Comparison of ENCODE assay signal across 16 mouse cellular contexts in genomic region chr6:82835222-82836064, GRCm38 (mm10).
DNase-seq lines count a peak whose midpoint lies in the region; ATAC-seq and TF ChIP-seq lines count a peak whose summit lies in the region.
"Had no signal": no experiment of that assay in that cellular context is flagged by ENCODE, and none has a peak within 500 bp of the region (broad histone marks: within the 10 kb centered on the region; RNA-seq: fewer than 3 reads in every experiment).

No protein-coding gene starts in this region.

- DNase-seq in embryo, embryonic 10.5 days (ENCODE audit: low spot score), result peak; percentile 8
- no peak for DNase-seq in embryo, embryonic 11 days
- no peak for DNase-seq in liver, postnatal 0 days
- DNase-seq in mesoderm, embryonic 11.5 days (ENCODE audit: low read depth, low spot score), result peak; percentile 43
- DNase-seq in thymus, adult 2 months, result no peak
- no peak for DNase-seq in left cerebral cortex, postnatal 36 days (ENCODE audit: low spot score in 2 of 2)
- DNase-seq: cerebellum, adult 9-10 months; heart, postnatal 14 days; thymus, postnatal 36 days had no signal

- H3K9ac ChIP-seq in liver, postnatal 0 days (replicated peaks), result no peak overlapping the region
- no peak overlapping the region for H3K9ac ChIP-seq in liver, embryonic 12.5 days
- H3K9ac ChIP-seq: hindbrain, embryonic 15.5 days; liver, embryonic 14.5 days had no signal

- no peak overlapping the region for H3K27ac ChIP-seq in liver, postnatal 0 days (ENCODE audit: low read depth)
- no peak overlapping the region for H3K27ac ChIP-seq in liver, embryonic 12.5 days
- peak overlapping the region; percentile 49 for H3K27ac ChIP-seq in brown adipose tissue, adult 24 weeks (replicated peaks; ENCODE audit: low read depth, low read length)
- H3K27ac ChIP-seq in thymus, adult 2 months (ENCODE audit: control insufficient read depth, insufficient read depth, low read length), result no peak overlapping the region
- H3K27ac ChIP-seq: heart, embryonic 10.5 days; hindbrain, embryonic 15.5 days; liver, embryonic 14.5 days had no signal

- H3K9me3 ChIP-seq in liver, postnatal 0 days (ENCODE audit: low read length), result no peaks in the 10 kb centered on the region
- no peaks in the 10 kb centered on the region for H3K9me3 ChIP-seq in liver, embryonic 12.5 days (replicated peaks)
- H3K9me3 ChIP-seq: heart, embryonic 10.5 days; hindbrain, embryonic 15.5 days had no signal

- 55% methylated on average over 11 of the region's 11 CpGs for WGBS in liver, postnatal 0 days (ENCODE audit: insufficient replicate concordance)
- WGBS in liver, embryonic 12.5 days (ENCODE audit: insufficient replicate concordance), result 50% methylated on average over 11 of the region's 11 CpGs
- 82% methylated on average over 11 of the region's 11 CpGs for WGBS in thymus, adult 2 months

- intact Hi-C loops in left cerebral cortex, postnatal 36 days (cut with DNase I), result no loop called here

- no peak for TF ChIP-seq CTCF in liver, postnatal 0 days (IDR thresholded peaks at IDR 0.05; ENCODE audit: low read depth)
- no peak for TF ChIP-seq CTCF in thymus, adult 2 months (IDR thresholded peaks at IDR 0.05; ENCODE audit: borderline replicate concordance, control insufficient read depth, extremely low read depth, insufficient read depth, low read length, poor library complexity)

- H3K4me3 ChIP-seq in liver, postnatal 0 days (ENCODE audit: low read depth, low read length), result no peak overlapping the region
- H3K4me3 ChIP-seq in liver, embryonic 12.5 days, result no peak overlapping the region
- H3K4me3 ChIP-seq in brown adipose tissue, adult 24 weeks (ENCODE audit: insufficient read depth, low read depth, low read length), result no peak overlapping the region
- no peak overlapping the region for H3K4me3 ChIP-seq in thymus, adult 2 months (ENCODE audit: control insufficient read depth, insufficient read depth, low read length)
- H3K4me3 ChIP-seq: heart, embryonic 10.5 days; hindbrain, embryonic 15.5 days had no signal

- TF ChIP-seq EP300 in liver, postnatal 0 days (IDR thresholded peaks at IDR 0.05; ENCODE audit: low read depth), result no peak

- TF ChIP-seq POLR2A in thymus, adult 2 months (IDR thresholded peaks at IDR 0.05; ENCODE audit: control insufficient read depth, extremely low read depth, insufficient read depth, low read length, poor library complexity), result no peak

- no peaks in the 10 kb centered on the region for H3K36me3 ChIP-seq in liver, postnatal 0 days (replicated peaks; ENCODE audit: insufficient read depth, low read length)
- H3K36me3 ChIP-seq in liver, embryonic 12.5 days, result no peaks in the 10 kb centered on the region
- no peaks in the 10 kb centered on the region for H3K36me3 ChIP-seq in thymus, adult 2 months (ENCODE audit: control insufficient read depth, insufficient read depth, low read length)
- H3K36me3 ChIP-seq: heart, embryonic 10.5 days; hindbrain, embryonic 15.5 days had no signal

- no peaks in the 10 kb centered on the region for H3K4me1 ChIP-seq in liver, postnatal 0 days (ENCODE audit: insufficient read depth)
- H3K4me1 ChIP-seq in liver, embryonic 12.5 days, result peaks cover 9% of the 10 kb centered on the region; the same call in 1 of the 2 replicates
- H3K4me1 ChIP-seq in brown adipose tissue, adult 24 weeks (ENCODE audit: control insufficient read depth, insufficient read depth, insufficient read length, low read length), result peaks cover 5% of the 10 kb centered on the region; the same call in 1 of the 2 replicates
- H3K4me1 ChIP-seq in thymus, adult 2 months (replicated peaks; ENCODE audit: control insufficient read depth, insufficient read depth, low read length), result no peaks in the 10 kb centered on the region; the same call in 1 of the 2 replicates
- H3K4me1 ChIP-seq: hindbrain, embryonic 15.5 days had no signal

- ATAC-seq in liver, postnatal 0 days, result peak; percentile 40; the same call in 1 of the 2 replicates
- ATAC-seq in liver, embryonic 12.5 days, result no peak
- ATAC-seq: forebrain, embryonic 14.5 days had no signal

- no peaks in the 10 kb centered on the region for H3K27me3 ChIP-seq in liver, postnatal 0 days (ENCODE audit: insufficient read depth, low read length)
- peaks cover 1% of the 10 kb centered on the region; the same call in 1 of the 2 replicates for H3K27me3 ChIP-seq in liver, embryonic 12.5 days (replicated peaks)
- H3K27me3 ChIP-seq in thymus, adult 2 months (ENCODE audit: control insufficient read depth, insufficient read depth, low read length), result no peaks in the 10 kb centered on the region
- H3K27me3 ChIP-seq: CH12.LX; hindbrain, embryonic 15.5 days had no signal

- H3K4me2 ChIP-seq in liver, postnatal 0 days (ENCODE audit: low read depth, low read length), result no peak overlapping the region
- H3K4me2 ChIP-seq in liver, embryonic 12.5 days, result no peak overlapping the region
- H3K4me2 ChIP-seq: hindbrain, embryonic 15.5 days had no signal

Comparison
In these comparisons a context has a peak if more than half of its experiments do, and no peak if none do; other contexts are left out.
1. DNase-seq: peak in embryo, embryonic 10.5 days (single experiment) and mesoderm, embryonic 11.5 days (single experiment); none in embryo, embryonic 11 days (single experiment), liver, postnatal 0 days (single experiment), thymus, adult 2 months (single experiment) and left cerebral cortex, postnatal 36 days (0 of 2).